Mouse (Mus musculus) ES-E14 (cell line): Measurements from ENCODE around the gene Zfp410. TPM values are rescaled to one million over a fixed set of nuclear protein-coding genes. Genes with fewer than 3 reads are reported as not detected.

Experiments used
- DNase-seq: peaks from one replicate; pipeline ENCODE4 v3.0.0-alpha.2; 2013; ENCODE audit warnings: low read depth, low spot score
- H3K27ac ChIP-seq: 2 replicates; pipeline ENCODE4 v1.5.1; 2012; ENCODE audit warnings: low read depth, mild to moderate bottlenecking, low read length, moderate library complexity, mixed read lengths; ENCODE audit not compliant: poor library complexity, insufficient read depth, severe bottlenecking
- H3K36me3 ChIP-seq: 2 replicates; pipeline ENCODE4 v1.6.1; 2012; ENCODE audit warnings: mild to moderate bottlenecking, low read length, moderate library complexity, mixed read lengths; ENCODE audit not compliant: control insufficient read depth, poor library complexity, insufficient read depth, severe bottlenecking
- H3K4me1 ChIP-seq, 2 experiments: fragments of 150-350 bp in 1 of 2; sonication (generic) in 1 of 2; 2 replicates each; pipeline ENCODE4 v1.6.1; 2012; ENCODE audit warnings: low read length in 2 of 2, mild to moderate bottlenecking in 1 of 2, mixed read lengths in 1 of 2; ENCODE audit not compliant: control insufficient read depth in 2 of 2, insufficient read depth in 2 of 2, poor library complexity in 1 of 2
- H3K4me3 ChIP-seq, 2 experiments: fragments of 150-350 bp in 1 of 2; sonication (generic) in 1 of 2; 2 replicates each; pipeline ENCODE4 v1.5.1; 2012; ENCODE audit warnings: low read length in 2 of 2, low read depth in 1 of 2, mild to moderate bottlenecking in 1 of 2, mixed read lengths in 1 of 2; ENCODE audit not compliant: insufficient read depth in 1 of 2, poor library complexity in 1 of 2, severe bottlenecking in 1 of 2
- H3K9ac ChIP-seq: 2 replicates; pipeline ENCODE4 v1.6.1; 2012; ENCODE audit warnings: low read depth, mild to moderate bottlenecking, low read length, mixed read lengths; ENCODE audit not compliant: poor library complexity, insufficient read depth, severe bottlenecking
- H3K9me3 ChIP-seq: fragments of 150-350 bp; sonication (generic); 2 replicates; pipeline ENCODE4 v1.6.1; 2012; ENCODE audit warnings: low read depth, mild to moderate bottlenecking, low read length; ENCODE audit not compliant: control insufficient read depth, insufficient read depth
- CHD2 ChIP-seq: IDR thresholded peaks from 2 replicates; pipeline ENCODE4 v1.6.1; 2014; ENCODE audit warnings: mild to moderate bottlenecking, low read depth, low read length, inconsistent platforms
- HCFC1 ChIP-seq: IDR thresholded peaks from 2 replicates; pipeline ENCODE4 v1.6.1; 2012; ENCODE audit warnings: low read length, inconsistent platforms, borderline replicate concordance; ENCODE audit not compliant: insufficient read depth
- MAFK ChIP-seq: IDR thresholded peaks from 2 replicates; pipeline ENCODE4 v1.6.1; 2014; ENCODE audit warnings: mild to moderate bottlenecking, low read depth, low read length, inconsistent platforms; ENCODE audit not compliant: insufficient read depth
- ZC3H11A ChIP-seq: IDR thresholded peaks from 2 replicates; pipeline ENCODE4 v1.6.1; 2012; ENCODE audit warnings: low read depth, mild to moderate bottlenecking, inconsistent platforms, low read length, borderline replicate concordance
- ZNF384 ChIP-seq: IDR thresholded peaks from 2 replicates; pipeline ENCODE4 v1.6.1; 2012; ENCODE audit warnings: low read depth, low read length, inconsistent platforms
- in situ Hi-C, 2 experiments: fragments of 600-800 bp; cut with MboI; formaldehyde crosslinking; loops; one replicate each; pipeline ENCODE4 v1.15.1; 2025; ENCODE audit warnings: low sequenced_read_pairs in 2 of 2, inconsistent platforms in 1 of 2; ENCODE audit not compliant: unreplicated experiment in 2 of 2
- total RNA-seq: library from RNA; depleted of rRNA; stranded (reverse); fragments of 300-350 nt; gene quantifications from 2 replicates; pipeline ENCODE4 v1.2.3, GENCODE M21; 2012

Gene Zfp410
- total RNA-seq, 1 experiment, result 39.6 TPM

DNA sequence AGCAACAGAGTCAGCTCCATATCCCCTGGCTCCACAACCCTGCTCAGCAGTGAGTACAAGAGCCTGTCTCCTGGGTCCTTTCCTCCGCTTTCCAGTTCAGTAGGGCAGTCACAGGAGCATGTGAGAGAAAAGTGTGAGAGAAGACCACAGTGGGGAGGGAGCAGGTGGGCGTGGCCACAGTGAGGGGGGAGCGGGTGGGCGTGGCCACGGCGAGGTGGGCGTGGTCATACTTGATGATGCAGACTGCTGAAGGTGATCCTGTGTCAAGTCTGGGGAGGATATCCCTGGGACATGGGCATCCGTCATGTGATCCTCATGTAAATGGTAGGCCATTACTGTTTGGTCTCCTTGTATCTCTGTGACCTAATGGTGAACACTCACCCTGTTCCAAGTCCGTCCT is 50.3 kb downstream of the Zfp410 start:
- no peak overlapping the region for H3K27ac ChIP-seq
- in situ Hi-C loops, result no loop called here
- H3K9ac ChIP-seq, result no peak overlapping the region
- H3K9me3 ChIP-seq, result no peaks in the 10 kb centered on the region
- H3K4me1 ChIP-seq, result peaks cover 0 to 18% of the 10 kb centered on the region in 2 experiments; a peak in 2 of 4 replicates
- peak; percentile 41 for DNase-seq
- peaks cover 21% of the 10 kb centered on the region for H3K36me3 ChIP-seq
- TF ChIP-seq CHD2 (no peak), HCFC1 (no peak), MAFK (no peak), ZC3H11A (no peak)
- H3K4me3 ChIP-seq, result no peak overlapping the region

DNA sequence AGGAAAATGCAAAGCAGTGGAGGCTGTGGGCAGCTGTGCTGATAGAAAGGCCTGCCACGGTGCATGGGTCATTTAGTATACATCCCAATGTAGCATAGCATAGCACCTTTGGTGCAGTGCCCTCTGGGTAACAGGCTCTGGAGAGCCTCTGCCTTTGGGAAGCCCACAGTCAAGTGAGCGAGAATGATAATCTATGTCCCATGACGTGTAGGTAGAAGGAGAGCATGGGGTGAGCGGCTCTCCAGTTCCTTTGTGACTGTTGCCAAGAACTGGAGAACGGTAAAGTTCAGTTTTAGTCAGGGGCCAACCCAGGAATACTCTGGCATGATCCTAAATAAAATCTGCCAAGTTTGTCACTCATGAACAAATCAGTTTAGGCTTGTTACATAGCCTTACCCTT is 55.0 kb downstream of the Zfp410 start:
- peaks cover 0 to 4% of the 10 kb centered on the region in 2 experiments; a peak in 1 of 4 replicates for H3K4me1 ChIP-seq
- in situ Hi-C loops, result no loop called here
- no peak overlapping the region for H3K9ac ChIP-seq
- no peak overlapping the region for H3K4me3 ChIP-seq
- peaks cover 34% of the 10 kb centered on the region for H3K36me3 ChIP-seq
- no peak for TF ChIP-seq CHD2
- no peak for DNase-seq
- no peak overlapping the region for H3K27ac ChIP-seq
- no peaks in the 10 kb centered on the region for H3K9me3 ChIP-seq

DNA sequence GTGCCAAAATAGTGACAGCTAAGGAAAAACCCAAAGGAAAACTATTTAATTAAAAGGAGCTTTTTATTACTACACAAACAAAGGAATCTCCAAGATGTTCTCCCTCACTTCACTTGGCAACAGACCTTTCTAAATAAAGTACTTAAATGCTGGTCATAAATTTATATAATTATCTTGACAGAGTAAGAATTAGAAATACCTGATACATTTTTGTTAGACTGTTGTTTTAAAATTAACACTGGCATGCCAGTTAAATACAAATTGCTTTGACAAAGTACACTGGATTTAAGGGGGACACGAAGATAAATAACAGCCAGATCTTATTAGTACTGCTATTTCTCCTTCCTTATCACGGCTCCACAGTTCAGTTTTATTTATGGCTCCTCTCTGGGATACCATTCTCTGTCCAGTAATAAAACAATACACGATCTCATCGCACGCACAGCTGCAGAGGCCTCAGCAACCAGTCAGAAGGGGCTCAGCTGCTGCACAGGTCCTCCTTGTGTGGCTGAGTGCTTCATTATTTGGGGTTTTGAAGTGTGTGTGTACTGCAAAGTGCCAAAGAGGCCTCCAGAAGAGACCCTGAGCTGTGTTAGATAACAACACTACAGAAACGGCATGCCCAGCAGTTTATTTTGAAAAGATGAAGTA is 57.3 kb downstream of the Zfp410 start:
- Histone ChIP-seq H3K9me3 (no peaks in the 10 kb centered on the region), H3K4me3 (no peak overlapping the region), H3K36me3 (peaks cover 27% of the 10 kb centered on the region), H3K9ac (no peak overlapping the region), H3K4me1 (no peaks in the 10 kb centered on the region), H3K27ac (no peak overlapping the region)
- in situ Hi-C loops, result no loop called here
- no peak for DNase-seq
- TF ChIP-seq ZNF384 (no peak), HCFC1 (no peak), MAFK (no peak), CHD2 (no peak), ZC3H11A (no peak)

DNA sequence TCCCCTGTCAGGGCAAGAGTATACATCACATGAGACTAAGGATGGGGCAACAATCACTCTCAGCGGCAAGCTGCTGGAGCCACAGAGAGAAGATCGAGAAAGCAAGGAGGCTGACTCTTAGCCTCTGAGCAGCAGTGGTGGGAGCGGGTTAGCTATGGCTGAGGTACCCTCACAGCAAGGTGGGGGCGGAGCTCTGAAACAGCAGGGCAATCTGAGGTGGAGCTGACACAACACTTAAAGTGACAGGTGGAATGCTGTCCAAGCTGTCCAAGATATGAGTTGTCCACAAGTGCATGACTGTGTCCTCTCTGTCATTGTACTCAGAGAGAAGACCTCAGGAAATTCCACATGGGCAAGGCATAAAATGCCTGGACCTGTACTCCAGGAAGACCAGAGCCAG is 65.7 kb downstream of the Zfp410 start:
- TF ChIP-seq ZC3H11A (no peak), HCFC1 (no peak), CHD2 (no peak), MAFK (no peak), ZNF384 (no peak)
- H3K4me3 ChIP-seq, result no peak overlapping the region
- no peak for DNase-seq
- H3K9me3 ChIP-seq, result no peaks in the 10 kb centered on the region
- H3K9ac ChIP-seq, result no peak overlapping the region
- in situ Hi-C loops, result no loop called here
- no peak overlapping the region for H3K27ac ChIP-seq
- H3K4me1 ChIP-seq, result no peaks in the 10 kb centered on the region
- H3K36me3 ChIP-seq, result no peaks in the 10 kb centered on the region

DNA sequence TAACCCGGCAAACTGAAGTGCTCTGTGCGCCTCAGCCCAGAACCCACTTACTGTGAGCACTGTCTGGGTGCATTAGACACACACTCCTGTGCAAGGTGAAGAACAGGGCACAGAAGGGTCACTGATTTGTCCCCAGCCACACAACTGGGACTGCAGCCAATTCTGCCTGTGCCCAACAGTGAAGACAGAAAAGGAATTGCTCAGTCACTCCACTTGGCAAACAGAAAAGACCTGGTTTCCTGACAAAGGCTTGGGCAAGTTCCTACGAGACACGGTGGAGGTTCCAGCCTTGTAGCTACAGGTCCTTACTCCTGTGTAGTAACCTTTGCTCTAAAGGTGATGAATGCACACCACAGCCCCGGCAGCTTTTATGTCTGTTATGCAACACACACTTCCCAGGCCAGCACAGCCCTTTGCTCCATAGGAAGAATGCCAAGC is 68.0 kb downstream of the Zfp410 start:
- Histone ChIP-seq H3K4me3 (no peak overlapping the region), H3K4me1 (peaks cover 0 to 5% of the 10 kb centered on the region in 2 experiments; a peak in 1 of 4 replicates), H3K36me3 (no peaks in the 10 kb centered on the region), H3K9me3 (no peaks in the 10 kb centered on the region), H3K9ac (no peak overlapping the region), H3K27ac (no peak overlapping the region)
- no peak for TF ChIP-seq CHD2
- no peak for TF ChIP-seq ZC3H11A
- TF ChIP-seq MAFK, result no peak
- TF ChIP-seq ZNF384, result no peak
- TF ChIP-seq HCFC1, result no peak
- in situ Hi-C loops, result no loop called here
- DNase-seq, result no peak
